Mouse (Mus musculus) pancreas, adult 10 weeks (tissue): ENCODE measurements around the gene Adipor1. TPM values are rescaled to one million over a fixed set of nuclear protein-coding genes. Genes with fewer than 3 reads are reported as not detected.

ENCODE experiments used
- polyA plus RNA-seq: library from polyadenylated mRNA; stranded (reverse); fragments of 350-450 nt; fragmentation: Illumina TruSeq; extraction: RNeasy Lipid Tissue Mini Kit (QIAGEN cat#74804); gene quantifications from one replicate; pipeline ENCODE4 v1.2.3, GENCODE M21; 2015; ENCODE audit warnings: low read depth, low replicate concordance; ENCODE audit not compliant: insufficient read depth

Gene Adipor1
- polyA plus RNA-seq: 20.4 TPM

GRCm38 (mm10) chr1:134415168-134415831, at the start of gene Adipor1:
Adipor1 (plus strand) TSS chr1:134415378.

GRCm38 (mm10) chr1:134385666-134386065, 29.5 kb upstream of the Adipor1 start, which contains the start of gene 4933406M09Rik:
4933406M09Rik (plus strand) TSS chr1:134385940.

GRCm38 (mm10) chr1:134405509-134406413, 9.4 kb upstream of the Adipor1 start, which contains the start of gene Cyb5r1:
Cyb5r1 (plus strand) TSS chr1:134405559.

GRCm38 (mm10) chr1:134454904-134455824, 40.0 kb downstream of the Adipor1 start, which contains the start of gene Klhl12:
Klhl12 (plus strand) TSS chr1:134455531.

Other genes with a start within 250 kb of the Adipor1 start
- 0.83 TPM for gene Chil1, start 233.2 kb upstream of the Adipor1 start, polyA plus RNA-seq
- not detected for gene Mybph, start 221.9 kb upstream of the Adipor1 start, polyA plus RNA-seq
- 2.9 TPM for gene Adora1, start 179.9 kb upstream of the Adipor1 start, polyA plus RNA-seq
- not detected for gene Myog, start 125.4 kb upstream of the Adipor1 start, polyA plus RNA-seq
- 1.8 TPM for gene Ppfia4, start 82.5 kb upstream of the Adipor1 start, polyA plus RNA-seq
- gene Tmem183a, start 53.4 kb upstream of the Adipor1 start, polyA plus RNA-seq: 11.1 TPM
- gene 4933406M09Rik, start 29.4 kb upstream of the Adipor1 start, polyA plus RNA-seq: not detected
- 17.1 TPM for gene Cyb5r1, start 9.8 kb upstream of the Adipor1 start, polyA plus RNA-seq
- gene Klhl12, start 40.2 kb downstream of the Adipor1 start, polyA plus RNA-seq: 4.6 TPM
- gene Rabif, start 79.3 kb downstream of the Adipor1 start, polyA plus RNA-seq: 4.9 TPM
- not detected for gene Mgat4e, start 134.3 kb downstream of the Adipor1 start, polyA plus RNA-seq
- gene Kdm5b, start 144.8 kb downstream of the Adipor1 start, polyA plus RNA-seq: 2.8 TPM
- gene Syt2, start 231.3 kb downstream of the Adipor1 start, polyA plus RNA-seq: 0.18 TPM